Mouse (Mus musculus) heart, embryonic 14.5 days (tissue): ENCODE results near the gene Fdxr. TPM values are rescaled to one million over a fixed set of nuclear protein-coding genes. Genes with fewer than 3 reads are reported as not detected.

Experiments used
- ATAC-seq: fragments of 200-750 bp; cut with Nextera tagmentation; 2 replicates; pipeline ENCODE4 v1.8.0; 2017; ENCODE audit warnings: low read depth, moderate TSS enrichment; ENCODE audit not compliant: insufficient number of reproducible peaks, insufficient read depth, low FRiP score
- H3K27ac ChIP-seq, 2 experiments: fragments of 200-500 bp in 1 of 2; fragments of 300-500 bp in 1 of 2; sonication (generic) in 1 of 2; replicated peaks in 1 of 2; 2 replicates each; pipeline ENCODE4 v1.5.1; 2012 to 2014; ENCODE audit warnings: low read depth in 2 of 2, low read length in 2 of 2, control low read depth in 1 of 2, mild to moderate bottlenecking in 1 of 2, mixed read lengths in 1 of 2; ENCODE audit not compliant: control insufficient read depth in 1 of 2, insufficient read depth in 1 of 2
- H3K27me3 ChIP-seq: fragments of 300-500 bp; sonication (generic); 2 replicates; pipeline ENCODE4 v1.6.1; 2014; ENCODE audit warnings: mild to moderate bottlenecking, low read length, control low read depth; ENCODE audit not compliant: control insufficient read depth, insufficient read depth
- H3K36me3 ChIP-seq: fragments of 300-500 bp; sonication (generic); 2 replicates; pipeline ENCODE4 v1.6.1; 2014; ENCODE audit warnings: mild to moderate bottlenecking, control low read depth, low read length, mixed read lengths; ENCODE audit not compliant: control insufficient read depth, insufficient read depth
- H3K4me1 ChIP-seq, 2 experiments: fragments of 200-500 bp in 1 of 2; fragments of 300-500 bp in 1 of 2; sonication (generic) in 1 of 2; 2 replicates each; pipeline ENCODE4 v1.6.1; 2012 to 2014; ENCODE audit warnings: low read length in 2 of 2, control low read depth in 1 of 2, mixed read lengths in 1 of 2; ENCODE audit not compliant: control insufficient read depth in 2 of 2, insufficient read depth in 2 of 2
- H3K4me2 ChIP-seq: fragments of 300-500 bp; sonication (generic); 2 replicates; pipeline ENCODE4 v1.6.1; 2014; ENCODE audit warnings: mild to moderate bottlenecking, low read length
- H3K4me3 ChIP-seq, 2 experiments: fragments of 200-500 bp in 1 of 2; fragments of 300-500 bp in 1 of 2; sonication (generic) in 1 of 2; 2 replicates each; pipeline ENCODE4 v1.5.1; 2012 to 2014; ENCODE audit warnings: low read length in 2 of 2, mild to moderate bottlenecking in 2 of 2, control low read depth in 1 of 2, low read depth in 1 of 2, moderate library complexity in 1 of 2; ENCODE audit not compliant: control insufficient read depth in 1 of 2, insufficient read depth in 1 of 2
- H3K9ac ChIP-seq: fragments of 300-500 bp; sonication (generic); 2 replicates; pipeline ENCODE4 v1.6.1; 2014; ENCODE audit warnings: mild to moderate bottlenecking, low read length
- H3K9me3 ChIP-seq: fragments of 300-500 bp; sonication (generic); 2 replicates; pipeline ENCODE4 v1.6.1; 2016; ENCODE audit warnings: low read length, control low read depth; ENCODE audit not compliant: control insufficient read depth
- WGBS: fragments of 180-500 bp; shearing (Covaris S2); extraction: QIAGEN DNeasy Blood & Tissue Kit; methylation state at CpG from one replicate; pipeline ENCODE4 v1.1.7; 2014; 5-methylcytosine and 5-hydroxymethylcytosine counted together
- polyA plus RNA-seq: library from polyadenylated mRNA; unstranded; fragments of >200 nt; fragmentation: Nextera tagmentation; extraction: Ambion mirVana; gene quantifications from 2 replicates; pipeline ENCODE4 v1.2.1, GENCODE M21; 2014

Fdxr gene
- polyA plus RNA-seq, 1 experiment from 2014 or later = 9.3 TPM

GRCm38 (mm10) chr11:115267061-115267883 lies 9.6 kb downstream of the Fdxr start, which contains the start of gene Grin2c:
Gene Grin2c, minus strand, starts transcription at chr11:115267243.
- peak within 1 kb of the TSS; percentile 61 for H3K9ac ChIP-seq
- WGBS = 7% methylated on average over 49 of the region's 50 CpGs
- H3K4me2 ChIP-seq = peak within 1 kb of the TSS; percentile 84
- peaks cover 15% of the 10 kb centered on the region; the same call in 1 of the 2 replicates for H3K36me3 ChIP-seq
- peaks cover 11 to 21% of the 10 kb centered on the region in 2 experiments for H3K4me1 ChIP-seq
- peaks cover 70% of the 10 kb centered on the region for H3K27me3 ChIP-seq
- ATAC-seq = no peak
- H3K9me3 ChIP-seq = no peaks in the 10 kb centered on the region
- H3K4me3 ChIP-seq = peak within 1 kb of the TSS; percentile 28 to 46
- H3K27ac ChIP-seq = no peak within 1 kb of the TSS

- WGBS = 4% methylated on average over 22 of the region's 22 CpGs
- Histone ChIP-seq H3K4me2 (peak overlapping the region; percentile 84), H3K9ac (peak overlapping the region; percentile 61), H3K27ac (no peak overlapping the region), H3K9me3 (no peaks in the 10 kb centered on the region), H3K36me3 (peaks cover 12% of the 10 kb centered on the region; the same call in 1 of the 2 replicates), H3K4me1 (peaks cover 11 to 21% of the 10 kb centered on the region in 2 experiments), H3K27me3 (peaks cover 79% of the 10 kb centered on the region), H3K4me3 (peak overlapping the region; percentile 28 to 46)
- 0 out of 2 replicates have a peak, but pooled peaks have one; percentile 9 for ATAC-seq
Measured at GRCm38 (mm10) chr11:115266400-115266778, 10.5 kb downstream of the Fdxr start.

GRCm38 (mm10) chr11:115265771-115266399 lies 11.0 kb downstream of the Fdxr start:
- peak overlapping the region in 1 of 2 experiments; percentile 46; a peak in 1 of 4 replicates for H3K4me3 ChIP-seq
- H3K4me1 ChIP-seq = peaks cover 11 to 21% of the 10 kb centered on the region in 2 experiments
- WGBS = 3% methylated on average over 20 of the region's 20 CpGs
- peak overlapping the region; percentile 84 for H3K4me2 ChIP-seq
- H3K36me3 ChIP-seq = peaks cover 8% of the 10 kb centered on the region; the same call in 1 of the 2 replicates
- H3K9me3 ChIP-seq = no peaks in the 10 kb centered on the region
- no peak for ATAC-seq
- H3K27ac ChIP-seq = no peak overlapping the region
- H3K27me3 ChIP-seq = peaks cover 84% of the 10 kb centered on the region
- no peak overlapping the region for H3K9ac ChIP-seq

- Histone ChIP-seq H3K9me3 (no peaks in the 10 kb centered on the region), H3K4me1 (peaks cover 9 to 21% of the 10 kb centered on the region in 2 experiments; a peak in 3 of 4 replicates), H3K4me2 (peak overlapping the region; percentile 84), H3K36me3 (peaks cover 8% of the 10 kb centered on the region; the same call in 1 of the 2 replicates), H3K27me3 (peaks cover 92% of the 10 kb centered on the region), H3K9ac (no peak overlapping the region), H3K27ac (no peak overlapping the region), H3K4me3 (peak overlapping the region; percentile 11 to 14; a peak in 3 of 4 replicates)
- ATAC-seq = no peak
- 7% methylated on average over 38 of the region's 39 CpGs for WGBS
Measured at GRCm38 (mm10) chr11:115264862-115265668, 11.8 kb downstream of the Fdxr start.

- Histone ChIP-seq H3K4me2 (no peak overlapping the region), H3K4me3 (no peak overlapping the region), H3K27ac (no peak overlapping the region), H3K36me3 (peaks cover 5% of the 10 kb centered on the region; the same call in 1 of the 2 replicates), H3K9me3 (no peaks in the 10 kb centered on the region), H3K27me3 (peaks cover 96% of the 10 kb centered on the region), H3K9ac (no peak overlapping the region), H3K4me1 (peaks cover 9 to 21% of the 10 kb centered on the region in 2 experiments; a peak in 3 of 4 replicates)
- 54% methylated on average over 7 of the region's 7 CpGs for WGBS
- no peak for ATAC-seq
Measured at GRCm38 (mm10) chr11:115264136-115264861, 12.6 kb downstream of the Fdxr start.

- Histone ChIP-seq H3K4me1 (peaks cover 9 to 22% of the 10 kb centered on the region in 2 experiments; a peak in 3 of 4 replicates), H3K9ac (no peak overlapping the region), H3K4me2 (no peak overlapping the region), H3K36me3 (no peaks in the 10 kb centered on the region), H3K27me3 (peaks cover 99% of the 10 kb centered on the region), H3K27ac (no peak overlapping the region), H3K9me3 (no peaks in the 10 kb centered on the region), H3K4me3 (no peak overlapping the region)
- 64% methylated on average over 11 of the region's 11 CpGs for WGBS
- ATAC-seq = no peak
Measured at GRCm38 (mm10) chr11:115262954-115263353, 13.9 kb downstream of the Fdxr start.
